Mouse (Mus musculus): ENCODE data around the gene Trmt112.

DNA sequence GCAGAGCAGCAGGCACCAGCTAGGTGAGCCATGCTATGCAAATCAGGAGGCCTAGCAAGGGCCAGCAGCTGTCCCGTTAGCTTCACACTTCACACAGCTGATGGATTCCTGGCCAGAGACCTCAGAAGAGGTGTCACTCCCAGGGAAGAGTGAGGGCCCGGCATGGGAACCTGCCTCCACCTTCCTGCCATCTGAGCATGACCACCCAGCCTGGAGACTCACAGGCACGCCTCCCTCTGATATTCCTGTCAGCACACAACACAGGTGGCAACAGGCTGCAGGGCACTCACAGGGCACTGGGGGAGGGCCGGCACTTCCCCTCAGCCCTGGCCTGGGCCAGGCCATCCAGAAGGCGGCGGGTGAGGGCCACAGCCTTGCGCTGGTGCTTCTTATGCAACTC is 45.9 kb downstream of the Trmt112 start:
- TF ChIP-seq POLR2A (IDR thresholded peaks at IDR 0.05; ENCODE audit: control insufficient read depth, extremely low read depth, insufficient read depth, low read length, poor library complexity) (no peak), CTCF (IDR thresholded peaks at IDR 0.05; ENCODE audit: borderline replicate concordance, control insufficient read depth, extremely low read depth, insufficient read depth, low read length, poor library complexity) (no peak)

All from thymus, adult 2 months (tissue).